ENCODE assay signal across 8 mouse cellular contexts in genomic region chr5:86065101-86065875, GRCm38 (mm10). TPM values are rescaled to one million over a fixed set of nuclear protein-coding genes. Genes with fewer than 3 reads are reported as not detected.
A peak's percentile ranks its signal among the peaks of the same experiment; 100 is the strongest.
DNase-seq lines count a peak whose midpoint lies in the region; ATAC-seq lines count a peak whose summit lies in the region.

Gene Cenpc1, minus strand, starts transcription at chr5:86065583.

- no peaks in the 10 kb centered on the region for H3K27me3 ChIP-seq in heart, embryonic 10.5 days (ENCODE audit: insufficient read depth, poor library complexity, severe bottlenecking)
- H3K27me3 ChIP-seq in kidney, embryonic 15.5 days = no peaks in the 10 kb centered on the region

- peak within 1 kb of the TSS; percentile 87 for H3K4me3 ChIP-seq in heart, embryonic 10.5 days
- H3K4me3 ChIP-seq in kidney, embryonic 15.5 days (replicated peaks) = peak within 1 kb of the TSS; percentile 81

- peak; percentile 99 for DNase-seq in B cell, adult 2 months
- DNase-seq in brain, adult 2 months (ENCODE audit: low read depth, low spot score) = peak; percentile 99
- DNase-seq in heart, embryonic 10.5 days (ENCODE audit: low spot score) = peak; percentile 99
- peak; percentile 99 for DNase-seq in liver
- peak; percentile 98 to 99 for DNase-seq in spleen, postnatal 4 days (ENCODE audit: low spot score in 2 of 2)

- H3K9ac ChIP-seq in kidney, embryonic 15.5 days = peak within 1 kb of the TSS; percentile 72

- peak; percentile 90 for ATAC-seq in erythroblast, adult 5-6 weeks (replicated peaks; ENCODE audit: low FRiP score, poor library complexity, severe bottlenecking)
- ATAC-seq in kidney, embryonic 15.5 days (replicated peaks; ENCODE audit: low FRiP score) = peak; percentile 95
- ATAC-seq in monocyte, adult 5-6 weeks (replicated peaks; ENCODE audit: insufficient number of reproducible peaks, low FRiP score, low TSS enrichment, poor library complexity, severe bottlenecking) = peak; percentile 94

- WGBS in heart, embryonic 10.5 days = under 1% methylated on average over 60 of the region's 60 CpGs
- WGBS in kidney, embryonic 15.5 days = under 1% methylated on average over 60 of the region's 60 CpGs

- H3K27ac ChIP-seq in heart, embryonic 10.5 days = peak within 1 kb of the TSS; percentile 95
- H3K27ac ChIP-seq in kidney, embryonic 15.5 days = peak within 1 kb of the TSS; percentile 97

- H3K4me2 ChIP-seq in kidney, embryonic 15.5 days = peak within 1 kb of the TSS; percentile 83

- H3K4me1 ChIP-seq in heart, embryonic 10.5 days = peaks cover 12% of the 10 kb centered on the region; the same call in 1 of the 2 replicates
- 0 out of 2 replicates have a peak, but pooled peaks cover 17% of the 10 kb centered on the region for H3K4me1 ChIP-seq in kidney, embryonic 15.5 days

- no peaks in the 10 kb centered on the region for H3K9me3 ChIP-seq in heart, embryonic 10.5 days
- H3K9me3 ChIP-seq in kidney, embryonic 15.5 days (replicated peaks) = no peaks in the 10 kb centered on the region

- H3K36me3 ChIP-seq in heart, embryonic 10.5 days = no peaks in the 10 kb centered on the region
- no peaks in the 10 kb centered on the region for H3K36me3 ChIP-seq in kidney, embryonic 15.5 days

RNA-seq across cellular contexts. Expression of gene Cenpc1, which starts in this region (rescaled TPM):
- 41.8 and 46.7 TPM in 2 replicates for total RNA-seq in erythroblast, adult 5-6 weeks (2015; ENCODE audit: low replicate concordance)
- 33.7 and 40.4 TPM in 2 replicates for total RNA-seq in erythroblast, adult 5-6 weeks (2017; ENCODE audit: low replicate concordance)
- 28.7 and 28.8 TPM in 2 replicates for polyA plus RNA-seq in heart, embryonic 10.5 days (2016; fragmentation: Nextera tagmentation; extraction: Ambion mirVana)
- polyA plus RNA-seq in kidney, embryonic 15.5 days (2015; fragmentation: Nextera tagmentation; extraction: Ambion mirVana) = 34.6 and 35.4 TPM in 2 replicates
- total RNA-seq in monocyte, adult 5-6 weeks (2017) = 17.4 to 34.1 TPM (median 19.4 TPM) in 3 replicates

Comparison
In these comparisons a context has a peak if more than half of its experiments do, and no peak if none do; other contexts are left out.
1. Peak in every context shown above with its lines: DNase-seq, ATAC-seq, H3K4me3 ChIP-seq and H3K27ac ChIP-seq.